Mouse (Mus musculus) bone marrow macrophage, adult 2 months (primary cell): ENCODE measurements around the gene Mdm1.

ENCODE experiments used
- CTCF ChIP-seq: IDR thresholded peaks from 2 replicates; pipeline ENCODE4 v1.5.1; 2012; ENCODE audit warnings: low read depth, mild to moderate bottlenecking, low read length, moderate library complexity
- POLR2A ChIP-seq: IDR thresholded peaks from 2 replicates; pipeline ENCODE4 v1.6.1; 2012; ENCODE audit warnings: mild to moderate bottlenecking, low read depth, low read length, borderline replicate concordance

DNA sequence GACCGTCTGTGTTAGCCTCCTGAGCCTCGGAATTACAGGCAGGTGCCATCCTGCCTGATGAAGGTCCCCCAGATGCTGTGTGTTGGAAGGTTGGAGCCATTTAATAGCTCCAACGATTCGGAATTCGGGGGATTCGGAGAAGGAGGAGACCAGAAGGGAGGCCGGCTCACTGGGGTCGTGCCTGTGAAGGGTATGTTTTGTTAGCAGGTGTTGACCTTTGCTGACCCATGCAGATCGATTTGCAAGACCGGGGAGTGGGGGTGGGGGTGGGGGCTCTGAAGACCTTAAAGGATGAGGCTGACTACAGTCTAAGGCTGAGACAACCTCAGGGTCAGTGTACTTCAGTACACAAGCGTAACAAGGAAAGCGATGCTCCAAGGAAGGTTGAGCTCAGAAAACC is 27.6 kb downstream of the Mdm1 start:
- TF ChIP-seq CTCF, result no peak
- TF ChIP-seq POLR2A, result no peak
